Mouse (Mus musculus): ENCODE results near the gene Srpk1. TPM values are rescaled to one million over a fixed set of nuclear protein-coding genes. Genes with fewer than 3 reads are reported as not detected.

Srpk1 gene
- total RNA-seq, 2 experiments from 2014 or later = 28.5 to 36.2 TPM

DNA sequence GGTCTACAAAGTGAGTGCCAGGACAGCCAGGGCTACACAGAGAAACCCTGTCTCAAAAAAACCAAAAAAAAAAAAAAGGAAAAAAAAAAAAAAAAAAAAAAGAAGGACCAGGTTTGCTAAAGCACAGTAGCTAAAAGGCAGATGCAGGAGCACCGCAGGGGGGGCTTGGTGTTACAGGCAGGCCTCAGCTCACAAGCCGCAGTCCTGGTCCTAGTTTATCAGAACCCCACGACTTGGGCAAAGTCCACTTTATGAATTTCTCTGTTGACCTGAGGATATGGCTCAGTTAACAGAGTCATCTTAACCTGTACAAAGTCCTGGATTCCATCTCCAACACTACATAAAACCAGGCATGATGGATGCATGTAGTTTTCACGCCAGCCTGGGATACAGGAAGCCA lies 7.2 kb downstream of the Srpk1 start:
- DNase-seq = no peak

GRCm38 (mm10) chr17:28613096-28613495 lies 9.4 kb downstream of the Srpk1 start:
- DNase-seq = no peak

DNA sequence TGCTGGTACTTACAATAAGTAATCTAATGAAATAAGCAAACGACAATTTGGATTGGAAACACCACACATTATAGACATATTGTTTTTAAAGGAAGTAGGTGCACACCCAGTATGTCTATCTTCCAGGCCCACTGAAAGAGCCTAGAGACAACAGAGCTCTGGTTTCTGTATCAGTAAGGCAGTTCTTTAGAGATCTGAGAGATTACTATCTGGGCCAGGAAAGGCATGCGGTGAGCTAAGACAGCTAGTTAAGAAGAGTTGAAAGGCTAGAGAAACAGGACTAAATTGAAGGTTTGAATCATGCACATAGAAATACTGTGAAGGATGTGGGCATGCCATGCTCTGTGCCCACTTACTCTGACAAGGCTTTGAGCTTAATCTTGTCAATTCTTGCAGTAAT lies 9.9 kb downstream of the Srpk1 start:
- DNase-seq = no peak

GRCm38 (mm10) chr17:28609543-28609942 lies 13.0 kb downstream of the Srpk1 start:
- DNase-seq = no peak

DNA sequence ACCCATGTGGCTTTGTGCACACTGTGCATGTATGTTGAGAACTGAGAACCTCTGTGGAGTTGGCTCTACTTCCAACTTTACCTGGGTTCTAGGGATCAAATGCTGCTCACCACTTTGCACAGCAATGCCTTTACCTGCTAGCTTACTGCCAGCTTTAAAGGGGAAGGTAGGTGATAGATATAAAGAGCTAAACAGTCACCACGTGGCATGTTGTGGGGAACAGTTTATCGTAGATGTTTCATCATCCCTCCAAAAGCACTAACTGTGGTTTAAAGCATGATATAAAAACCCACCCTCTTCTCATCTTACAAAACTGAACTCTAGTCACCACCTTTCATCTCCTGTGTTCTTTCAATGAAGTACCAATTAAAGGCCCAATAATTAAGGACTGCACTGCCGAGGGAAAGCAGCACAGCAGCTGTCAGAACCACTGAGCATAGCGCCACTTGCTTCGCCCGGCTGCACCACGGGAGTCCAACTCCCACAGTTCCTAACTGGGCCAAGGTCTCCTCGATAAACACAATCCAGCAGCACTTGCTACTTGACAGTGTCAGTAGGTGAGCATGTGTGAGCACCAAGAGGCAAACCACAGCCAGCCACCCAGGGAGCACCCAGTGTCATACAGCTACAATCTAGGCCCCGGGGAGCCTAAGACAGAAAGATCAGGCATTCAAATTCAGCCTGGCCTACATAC lies 20.8 kb downstream of the Srpk1 start:
- DNase-seq = no peak

DNA sequence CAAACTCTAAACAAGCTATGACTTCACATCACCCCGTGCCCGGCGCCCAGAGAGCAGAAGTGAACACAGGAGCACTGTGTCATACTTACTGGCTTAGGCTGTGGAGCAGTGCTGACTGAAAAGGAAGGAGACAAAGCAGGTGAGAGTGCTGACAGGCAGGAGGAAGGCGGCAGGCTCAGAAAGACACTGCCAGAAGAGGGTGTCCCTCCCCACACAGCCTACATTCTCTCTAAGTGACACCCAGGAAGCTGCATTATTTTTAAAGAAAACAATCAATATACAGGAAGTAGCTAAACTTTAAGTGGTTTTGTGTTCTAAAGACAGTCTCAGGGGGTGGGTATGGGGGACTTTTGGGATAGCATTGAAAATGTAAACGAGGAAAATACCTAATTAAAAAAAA lies 21.7 kb downstream of the Srpk1 start:
- DNase-seq = no peak

DNA sequence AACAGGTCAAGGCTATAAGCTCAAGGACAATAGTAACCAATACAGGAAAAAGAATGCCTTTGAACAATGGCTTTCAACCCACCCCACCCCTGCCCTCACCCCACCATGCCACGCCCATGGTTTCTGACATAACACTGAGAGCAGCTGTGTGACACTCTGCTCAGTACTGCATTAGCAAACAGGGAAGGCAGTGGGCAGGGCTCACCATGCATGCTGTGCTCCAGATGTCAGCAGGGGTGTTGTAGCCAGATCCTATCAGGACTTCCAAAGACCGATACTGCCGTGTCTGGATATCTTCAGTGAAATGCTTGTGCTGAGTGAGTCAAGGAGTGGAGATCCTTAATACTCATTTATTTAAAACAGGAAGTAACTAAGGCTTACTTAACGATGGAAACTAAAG lies 28.5 kb downstream of the Srpk1 start:
- no peak for DNase-seq

- DNase-seq = peak; percentile 79
Observed at GRCm38 (mm10) chr17:28592998-28593397, 29.5 kb downstream of the Srpk1 start.

DNA sequence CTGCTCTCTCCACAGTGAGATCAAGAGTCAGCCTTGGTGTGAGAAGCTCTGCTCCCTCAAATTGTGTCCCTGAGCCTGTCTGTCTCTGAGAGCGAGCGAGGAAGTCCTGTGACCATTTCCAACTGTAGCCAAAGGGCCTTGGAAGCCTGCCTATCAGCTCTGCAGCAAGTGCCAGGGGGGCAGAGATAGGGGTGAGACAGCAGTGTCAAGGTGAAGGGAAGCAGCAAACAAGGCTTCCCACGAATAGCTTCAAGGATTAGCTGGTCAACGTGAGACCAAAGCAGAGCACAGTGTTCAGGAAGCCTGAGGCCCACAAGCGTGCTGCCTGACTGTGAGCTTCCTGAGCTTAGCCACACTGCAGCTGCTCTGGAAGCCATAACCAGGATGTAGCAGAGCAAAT lies 31.0 kb downstream of the Srpk1 start:
- no peak for DNase-seq

- DNase-seq = no peak
Observed at GRCm38 (mm10) chr17:28590596-28590995, 31.9 kb downstream of the Srpk1 start.

GRCm38 (mm10) chr17:28588591-28588990 lies 33.9 kb downstream of the Srpk1 start:
- DNase-seq = no peak

DNA sequence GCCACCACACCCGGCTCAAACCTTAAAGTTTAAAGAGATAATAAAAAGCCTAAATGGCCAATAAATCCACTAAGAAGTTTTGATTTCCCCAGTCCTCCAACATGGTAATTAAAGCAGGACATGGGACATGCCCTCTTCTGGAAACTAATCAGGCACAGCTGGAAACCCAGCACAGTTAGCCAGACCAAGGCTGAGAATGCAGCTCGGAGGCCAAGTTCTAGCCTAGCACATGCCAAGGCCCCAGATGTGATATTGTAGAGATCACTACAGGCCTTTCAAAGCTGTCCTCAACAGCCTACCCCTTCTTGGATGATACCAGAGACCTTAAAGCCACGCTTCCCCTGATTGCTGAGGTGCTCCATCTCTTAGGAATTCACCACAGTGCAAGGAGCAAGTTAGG lies 36.0 kb downstream of the Srpk1 start:
- DNase-seq = no peak

DNA sequence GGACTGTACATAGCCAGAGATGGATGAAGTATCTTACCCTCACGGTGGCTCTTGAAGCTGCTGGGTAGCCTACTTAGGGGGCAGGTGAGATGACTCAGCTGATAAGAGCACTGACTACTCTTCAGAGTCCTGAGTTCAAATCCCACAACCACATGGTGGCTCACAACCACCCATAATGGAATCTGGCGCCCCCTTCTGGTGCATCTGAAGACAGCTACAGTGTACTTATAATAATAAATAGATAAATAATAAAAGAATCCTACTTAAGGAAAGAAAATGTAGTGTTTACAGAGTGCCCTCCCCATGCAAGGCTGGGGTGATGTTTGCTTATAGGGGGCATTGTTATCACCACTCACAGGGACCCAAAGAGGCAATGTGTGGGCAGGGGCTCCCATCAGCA lies 41.5 kb downstream of the Srpk1 start:
- DNase-seq = no peak

DNA sequence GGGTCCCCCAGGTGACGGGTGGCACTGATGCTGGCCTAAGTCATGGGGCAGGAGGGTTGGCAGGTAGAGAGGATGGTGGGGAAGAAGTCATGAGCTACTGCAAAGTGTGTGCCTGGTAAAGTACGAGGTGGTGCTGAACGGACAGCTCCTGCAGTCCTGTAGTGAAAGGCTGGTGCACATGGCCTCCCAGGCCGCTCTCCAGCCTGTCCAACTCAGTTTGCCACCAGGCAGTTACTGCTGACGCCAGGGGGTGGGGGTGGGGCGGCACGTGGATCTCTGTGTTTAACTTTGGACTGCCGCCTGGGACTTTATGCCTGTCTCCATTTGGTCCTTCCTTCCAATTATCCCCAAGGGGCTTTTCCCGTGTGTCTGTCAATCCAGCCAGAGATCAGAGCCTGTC lies 42.1 kb downstream of the Srpk1 start:
- DNase-seq = peak; percentile 73

DNA sequence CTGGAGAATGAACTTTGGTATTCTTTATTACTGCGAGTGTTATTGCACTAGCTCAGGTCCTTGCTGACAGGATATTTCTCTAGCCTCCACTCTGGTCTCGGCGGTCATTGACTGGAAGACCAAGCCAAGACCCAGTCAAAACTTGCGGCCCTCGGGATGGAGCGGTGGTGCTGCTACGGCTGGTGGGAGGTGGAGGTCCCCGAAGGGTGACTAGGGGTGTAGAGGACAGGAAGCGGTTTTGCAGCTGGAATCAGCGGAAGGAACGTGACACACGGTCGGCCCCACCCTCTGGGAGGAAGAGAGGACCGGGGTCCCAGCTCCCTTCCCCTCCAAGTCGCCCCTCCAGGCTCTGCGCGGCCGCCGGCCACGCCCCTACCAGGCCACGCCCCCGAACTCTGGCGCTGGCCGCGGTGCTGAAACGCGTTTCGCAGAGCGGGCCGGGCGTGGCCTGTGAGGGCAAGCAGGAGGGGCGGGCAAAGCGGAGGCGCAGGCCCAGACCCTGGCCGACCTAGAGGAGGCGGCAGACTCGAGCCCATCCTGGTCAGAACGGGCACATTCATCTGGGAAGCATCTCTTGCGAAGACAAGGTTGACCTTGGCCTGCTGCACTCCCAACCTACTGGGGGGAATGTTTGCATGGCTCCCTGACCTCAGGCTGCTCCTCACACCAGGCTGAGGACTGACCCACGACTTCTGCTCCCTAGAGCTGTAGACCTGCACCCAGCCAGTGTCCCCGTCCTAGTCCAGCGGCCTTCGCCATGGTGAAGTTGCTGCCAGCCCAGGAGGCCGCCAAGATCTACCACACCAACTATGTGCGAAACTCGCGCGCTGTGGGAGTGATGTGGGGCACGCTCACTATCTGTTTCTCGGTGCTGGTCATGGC lies 47.0 kb downstream of the Srpk1 start, which contains the start of gene Lhfpl5:
Gene Lhfpl5 (plus strand): TSS at position 398 of the 882 bp plus-strand sequence.
- DNase-seq = peak; percentile 66

GRCm38 (mm10) chr17:28572941-28573340 lies 49.6 kb downstream of the Srpk1 start:
- no peak for DNase-seq

DNA sequence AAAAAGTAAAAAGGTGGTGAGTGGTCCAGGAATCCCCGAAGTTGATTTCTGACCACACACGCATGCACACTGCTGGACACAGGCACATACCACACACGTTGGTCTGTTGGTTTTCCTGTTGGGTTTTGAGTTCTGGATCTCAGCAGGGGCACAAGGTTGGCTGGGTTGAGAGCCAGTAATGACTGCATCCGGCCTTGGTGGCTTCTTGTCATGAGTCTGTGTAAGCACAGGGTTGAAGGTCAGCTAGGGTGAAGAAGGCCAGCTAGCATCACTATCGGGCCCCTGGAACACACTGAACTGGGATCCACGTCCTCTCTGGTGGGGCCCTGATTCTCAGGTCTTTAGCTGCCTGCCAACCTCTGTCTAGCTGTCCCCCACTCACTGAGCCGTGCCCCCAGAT lies 50.0 kb downstream of the Srpk1 start:
- no peak for DNase-seq

GRCm38 (mm10) chr17:28571868-28572267 lies 50.6 kb downstream of the Srpk1 start:
- DNase-seq = no peak

DNA sequence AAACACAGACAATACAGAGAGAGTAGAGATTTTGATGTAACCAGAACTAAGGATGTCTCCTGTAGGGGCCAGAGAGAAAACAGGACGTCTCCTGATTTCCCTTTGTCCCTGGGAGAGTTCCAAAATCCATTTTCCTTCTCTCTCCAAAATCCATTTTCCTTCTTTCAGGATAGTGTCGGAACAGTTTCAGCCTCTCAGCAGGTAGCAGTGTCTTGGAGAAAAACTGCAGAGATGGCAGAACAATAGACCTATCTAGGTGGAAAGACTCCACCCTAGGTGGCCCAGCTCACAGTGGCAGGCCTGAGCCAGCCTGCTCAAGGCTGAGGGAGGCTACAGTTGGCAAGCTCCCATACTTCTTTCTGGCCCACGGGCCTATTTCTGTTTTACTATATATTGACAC lies 55.0 kb downstream of the Srpk1 start:
- no peak for DNase-seq

GRCm38 (mm10) chr17:28565181-28565580 lies 57.3 kb downstream of the Srpk1 start:
- no peak for DNase-seq

GRCm38 (mm10) chr17:28561613-28562012 lies 60.9 kb downstream of the Srpk1 start:
- no peak for DNase-seq

DNA sequence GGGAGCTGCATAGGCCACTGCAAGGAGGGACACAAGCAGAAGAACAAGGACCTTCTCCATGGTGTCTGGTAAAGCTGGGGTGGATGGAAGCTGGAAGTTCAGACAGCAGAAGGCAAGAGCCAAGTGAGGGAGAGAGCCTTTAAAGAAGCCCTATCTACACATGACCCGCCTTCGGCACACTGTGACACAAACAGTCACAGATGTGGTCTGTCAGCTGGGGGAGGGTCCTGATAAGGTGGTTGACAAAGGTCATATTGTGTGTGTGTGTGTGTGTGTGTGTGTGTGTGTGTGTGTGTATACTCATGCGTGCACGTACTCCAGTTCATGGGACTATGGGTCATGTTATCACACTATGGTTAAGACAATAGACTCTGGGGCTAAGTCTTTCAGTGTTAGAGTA lies 61.9 kb downstream of the Srpk1 start, which contains the start of gene Clps:
Gene Clps (minus strand): TSS at position 169 of the 400 bp plus-strand sequence.
- no peak for DNase-seq

DNA sequence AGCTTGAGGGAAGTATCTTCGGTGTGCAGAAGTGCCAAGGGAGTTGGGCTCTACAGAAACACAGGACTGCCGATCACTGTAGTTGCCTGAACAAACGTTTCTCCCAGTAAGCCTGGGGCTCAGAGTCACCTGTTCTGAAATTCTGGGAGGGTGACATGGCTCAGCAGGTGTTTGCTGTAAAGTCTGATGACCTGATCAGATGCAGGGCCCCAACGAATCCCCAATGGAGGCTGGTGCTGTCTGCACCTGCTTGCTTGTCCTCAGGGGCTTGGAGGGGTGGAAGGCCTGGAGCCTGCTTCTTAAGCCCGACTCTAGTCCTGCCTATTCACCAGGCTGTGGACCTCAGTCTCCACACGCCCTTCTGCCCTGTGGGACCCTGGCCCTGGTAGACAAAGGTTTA lies 64.7 kb downstream of the Srpk1 start:
- no peak for DNase-seq
